Mouse (Mus musculus): ENCODE data around the gene Dhrs2.

The Dhrs2 gene

DNA sequence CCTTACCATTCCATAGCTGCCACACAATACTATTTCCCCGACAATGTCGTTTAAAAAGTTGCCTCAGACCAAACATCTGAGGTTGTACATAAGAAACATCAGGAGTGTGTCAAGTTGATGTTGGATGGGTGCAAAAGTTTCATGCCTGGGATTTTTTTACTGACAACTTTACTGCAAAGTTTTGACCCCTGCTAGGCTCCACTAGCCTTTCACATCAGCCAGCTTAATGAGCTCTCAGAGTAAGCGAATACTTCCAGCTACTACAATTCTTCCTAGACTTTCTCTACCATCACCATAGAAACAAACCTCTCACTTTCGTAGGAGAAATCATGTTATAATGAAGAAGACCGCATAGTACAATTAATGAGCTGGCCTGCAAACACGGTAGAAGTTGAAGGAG, 26.5 kb downstream of the Dhrs2 start:
- in situ Hi-C loops (cut with MseI, MboI): no loop called here

DNA sequence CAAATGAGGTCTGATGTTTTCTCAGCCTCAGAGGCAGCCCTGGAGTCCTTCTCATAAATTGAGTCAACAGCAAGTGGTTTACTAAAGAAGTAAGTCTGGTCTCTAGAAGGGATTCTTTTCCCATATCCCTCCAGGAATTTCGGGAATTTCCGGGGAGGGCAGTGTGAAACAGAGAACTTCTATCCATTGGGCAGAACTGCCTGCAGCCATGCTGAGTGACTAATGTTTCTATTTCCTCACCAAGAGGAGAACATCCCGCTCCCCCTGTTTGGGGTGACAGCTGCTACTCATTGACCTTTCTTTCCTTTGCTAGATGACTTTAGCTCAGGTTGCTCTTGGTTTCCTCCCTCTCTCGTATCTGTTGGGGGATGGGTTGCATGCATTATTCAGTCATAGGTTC, 31.8 kb downstream of the Dhrs2 start:
- in situ Hi-C loops (cut with MseI, MboI): no loop called here

DNA sequence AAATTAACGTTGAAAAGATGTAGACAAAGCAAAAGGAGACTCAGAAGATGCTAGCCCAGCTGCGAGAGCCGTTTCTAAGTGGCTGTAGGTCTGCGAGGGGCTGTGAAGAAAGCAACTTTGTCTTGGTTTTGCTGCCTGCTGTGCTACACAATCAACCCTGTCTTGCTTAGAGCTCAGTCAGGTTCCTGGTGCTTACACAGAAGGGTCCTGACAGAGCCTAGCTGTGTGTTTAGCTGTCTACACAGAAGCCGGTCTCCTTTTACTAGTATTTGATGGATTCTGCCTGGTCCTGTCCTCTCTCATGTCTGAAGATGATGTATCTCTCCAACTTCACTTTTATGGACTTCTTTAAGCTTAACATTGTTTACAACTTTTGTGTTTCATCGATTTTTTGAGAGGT, 33.6 kb downstream of the Dhrs2 start:
- in situ Hi-C loops (cut with MseI, MboI): no loop called here

DNA sequence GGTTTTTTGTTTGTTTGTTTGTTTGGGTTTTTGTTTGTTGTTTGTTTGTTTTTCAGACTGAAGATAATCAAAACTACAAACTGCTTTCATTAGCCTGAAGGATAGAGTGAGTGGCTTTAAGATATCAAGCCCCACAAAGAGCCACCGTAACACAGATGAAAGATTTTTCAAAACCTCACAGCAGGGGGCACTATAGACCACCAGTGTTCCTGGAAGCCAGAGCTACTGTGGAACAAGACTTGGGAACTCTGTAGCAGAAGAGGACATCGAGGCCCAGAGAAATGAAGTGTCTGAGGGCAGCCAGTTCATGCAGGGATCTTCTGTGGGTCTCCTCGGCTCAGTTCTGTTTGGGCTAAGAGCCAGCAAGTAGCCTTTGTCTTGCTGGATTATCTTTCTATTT, 49.4 kb downstream of the Dhrs2 start:
- in situ Hi-C loops (cut with MseI, MboI): no loop called here

DNA sequence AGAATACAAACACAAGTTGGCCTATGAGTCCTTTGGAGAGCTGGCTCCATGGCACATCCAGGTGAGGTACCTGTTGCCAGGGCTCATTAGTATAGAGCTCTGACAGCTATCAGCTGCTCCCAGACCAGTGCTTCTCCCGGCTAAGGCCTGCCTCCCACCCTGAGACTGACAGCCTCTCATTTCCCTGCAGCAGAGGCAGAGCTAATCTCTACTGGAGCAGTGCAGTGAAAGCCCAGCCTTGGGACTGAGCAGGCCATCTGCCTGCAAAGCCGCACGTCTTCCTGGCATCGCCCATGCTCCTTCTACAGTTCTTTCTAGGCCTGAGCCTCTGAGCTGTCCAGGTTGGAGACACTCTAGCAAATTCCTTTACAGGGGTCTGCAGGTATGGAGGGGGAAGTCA, 51.2 kb downstream of the Dhrs2 start:
- in situ Hi-C loops (cut with MseI, MboI): no loop called here

DNA sequence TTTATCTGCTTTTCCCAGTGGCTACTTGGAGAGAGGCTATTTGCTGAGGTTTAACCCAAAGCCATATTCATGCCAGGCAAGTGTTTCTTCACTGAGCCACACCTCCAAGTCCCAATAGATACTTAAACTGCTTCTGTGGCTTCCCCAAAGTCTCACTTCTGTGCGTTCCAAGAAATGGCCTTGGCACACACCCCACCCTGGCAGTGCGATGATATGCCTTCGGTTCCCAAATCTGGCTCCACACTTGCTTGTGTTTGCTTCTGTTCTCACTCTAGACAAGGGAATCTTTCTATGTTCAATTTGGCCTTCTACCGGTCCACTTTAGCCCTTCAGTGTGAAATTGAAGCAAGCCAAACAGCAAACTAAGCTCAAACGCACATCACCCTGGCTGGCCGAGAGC, 53.0 kb downstream of the Dhrs2 start:
- in situ Hi-C loops (cut with MseI, MboI): no loop called here

DNA sequence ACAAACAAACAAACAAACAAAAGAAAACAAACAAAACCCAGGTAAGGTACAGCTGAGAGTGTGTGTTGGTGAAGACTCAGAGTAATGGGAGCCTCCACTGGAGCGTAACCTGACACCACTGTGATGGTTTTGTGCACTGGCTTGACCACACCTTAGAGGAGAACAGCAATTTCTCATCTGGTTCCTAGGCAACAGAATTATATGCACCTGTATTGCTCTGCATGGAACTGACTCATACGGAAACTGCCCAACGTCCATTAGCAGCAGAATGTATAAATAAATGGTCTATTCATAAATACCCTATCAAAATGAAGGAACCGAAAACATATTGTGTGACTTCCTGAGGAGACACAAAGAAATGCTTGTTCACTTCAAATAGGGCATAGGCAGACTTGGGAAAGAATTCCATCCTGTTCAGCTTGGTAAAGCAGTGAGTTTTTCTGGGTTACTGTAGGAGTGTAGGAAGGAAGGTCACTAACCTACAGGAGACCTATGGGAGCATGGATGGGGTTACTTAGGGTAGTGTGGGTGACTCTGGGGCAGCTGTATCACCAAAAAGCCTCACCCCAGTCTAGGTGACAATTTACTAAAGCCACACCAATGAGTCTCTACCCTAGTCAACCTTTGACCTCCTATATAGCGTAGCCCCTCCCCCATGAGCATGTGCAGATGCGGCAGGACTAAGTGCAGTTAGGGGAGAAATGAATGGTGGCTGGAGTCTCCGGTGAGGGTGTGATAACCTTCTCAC, 57.7 kb downstream of the Dhrs2 start:
- in situ Hi-C loops (cut with MseI, MboI): no loop called here

Data from mouse trophoblast stem cell (cell line).